Mouse (Mus musculus) heart, embryonic 10.5 days (tissue): Measurements from ENCODE around the gene Nfkb2. TPM values are rescaled to one million over a fixed set of nuclear protein-coding genes. Genes with fewer than 3 reads are reported as not detected.
A peak's percentile ranks its signal among the peaks of the same experiment; 100 is the strongest.

Source experiments
- DNase-seq: peaks from one replicate; pipeline ENCODE4 v3.0.0-alpha.2; 2017; ENCODE audit warnings: low spot score
- H3K27ac ChIP-seq: fragments of 300-500 bp; sonication (generic); 2 replicates; pipeline ENCODE4 v1.5.1; 2016; ENCODE audit warnings: mild to moderate bottlenecking
- H3K27me3 ChIP-seq: fragments of 300-500 bp; sonication (generic); 2 replicates; pipeline ENCODE4 v1.6.1; 2016; ENCODE audit warnings: mild to moderate bottlenecking; ENCODE audit not compliant: poor library complexity, insufficient read depth, severe bottlenecking
- H3K36me3 ChIP-seq: fragments of 300-500 bp; sonication (generic); 2 replicates; pipeline ENCODE4 v1.6.1; 2016; ENCODE audit warnings: mild to moderate bottlenecking, moderate library complexity
- H3K4me1 ChIP-seq: fragments of 300-500 bp; sonication (generic); 2 replicates; pipeline ENCODE4 v1.6.1; 2016; ENCODE audit warnings: mild to moderate bottlenecking
- H3K4me3 ChIP-seq: fragments of 300-500 bp; sonication (generic); 2 replicates; pipeline ENCODE4 v1.5.1; 2016; ENCODE audit warnings: mild to moderate bottlenecking, moderate library complexity
- H3K9me3 ChIP-seq: fragments of 300-500 bp; sonication (generic); 2 replicates; pipeline ENCODE4 v1.6.1; 2016; ENCODE audit warnings: mild to moderate bottlenecking, moderate library complexity
- whole genome bisulfite sequencing: fragments of 180-500 bp; shearing (Covaris S2); methylation state at CpG from one replicate; pipeline ENCODE4 v1.1.7; 2016; 5-methylcytosine and 5-hydroxymethylcytosine counted together
- polyA plus RNA-seq: library from polyadenylated mRNA; unstranded; fragments of >200 nt; fragmentation: Nextera tagmentation; extraction: Ambion mirVana; gene quantifications from 2 replicates; pipeline ENCODE4 v1.2.1, GENCODE M21; 2016

The Nfkb2 gene
- polyA plus RNA-seq, 1 experiment from 2014 or later = 5.9 TPM

DNA sequence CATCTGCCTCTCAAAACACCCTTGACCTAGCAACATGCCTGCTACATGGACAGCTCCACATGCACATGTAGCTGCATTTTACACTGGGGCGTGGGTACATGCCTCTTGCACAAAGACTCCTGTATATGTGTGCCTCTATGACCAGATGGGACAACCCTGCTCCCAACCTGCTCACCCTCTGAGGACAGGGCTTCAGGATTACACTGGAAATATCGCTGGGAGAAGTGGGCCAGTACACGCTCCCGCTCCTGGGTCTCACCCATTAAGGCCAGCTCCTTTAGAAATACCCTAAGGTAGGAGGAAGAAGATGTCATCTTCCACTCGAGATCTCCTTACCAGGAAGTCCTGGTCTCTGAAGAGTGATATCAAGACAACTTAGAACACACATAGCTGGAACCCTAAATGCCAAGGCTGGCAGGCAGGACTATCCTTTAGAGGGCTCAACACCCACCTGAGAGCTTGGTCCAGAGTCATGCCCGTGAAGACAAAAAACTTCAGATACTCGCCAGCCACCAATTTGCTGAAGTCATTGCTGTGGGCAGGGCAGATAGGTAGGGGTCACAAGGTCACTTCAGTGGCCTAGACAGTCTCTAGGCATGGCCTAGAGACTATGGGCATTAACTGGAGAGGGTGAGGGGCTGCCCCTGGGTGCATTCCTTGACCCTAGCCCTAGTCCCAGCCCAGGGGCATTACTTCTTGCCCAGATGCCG, 16.1 kb downstream of the Nfkb2 start:
- WGBS = 76% methylated on average over 8 of the region's 8 CpGs
- Histone ChIP-seq H3K4me1 (peaks cover 40% of the 10 kb centered on the region), H3K9me3 (no peaks in the 10 kb centered on the region), H3K27ac (no peak overlapping the region), H3K4me3 (no peak overlapping the region), H3K27me3 (peaks cover 100% of the 10 kb centered on the region), H3K36me3 (no peaks in the 10 kb centered on the region)
- no peak for DNase-seq

GRCm38 (mm10) chr19:46321101-46321943, 17.2 kb downstream of the Nfkb2 start:
- Histone ChIP-seq H3K4me1 (peaks cover 29% of the 10 kb centered on the region), H3K36me3 (no peaks in the 10 kb centered on the region), H3K27me3 (peaks cover 100% of the 10 kb centered on the region), H3K27ac (no peak overlapping the region), H3K9me3 (no peaks in the 10 kb centered on the region), H3K4me3 (no peak overlapping the region)
- WGBS = 33% methylated on average over 6 of the region's 6 CpGs
- no peak for DNase-seq

GRCm38 (mm10) chr19:46322144-46322995, 18.2 kb downstream of the Nfkb2 start:
- Histone ChIP-seq H3K4me1 (peaks cover 31% of the 10 kb centered on the region), H3K9me3 (no peaks in the 10 kb centered on the region), H3K36me3 (no peaks in the 10 kb centered on the region), H3K27me3 (peaks cover 100% of the 10 kb centered on the region), H3K4me3 (no peak overlapping the region), H3K27ac (no peak overlapping the region)
- DNase-seq = no peak
- 47% methylated on average over 11 of the region's 11 CpGs for WGBS

DNA sequence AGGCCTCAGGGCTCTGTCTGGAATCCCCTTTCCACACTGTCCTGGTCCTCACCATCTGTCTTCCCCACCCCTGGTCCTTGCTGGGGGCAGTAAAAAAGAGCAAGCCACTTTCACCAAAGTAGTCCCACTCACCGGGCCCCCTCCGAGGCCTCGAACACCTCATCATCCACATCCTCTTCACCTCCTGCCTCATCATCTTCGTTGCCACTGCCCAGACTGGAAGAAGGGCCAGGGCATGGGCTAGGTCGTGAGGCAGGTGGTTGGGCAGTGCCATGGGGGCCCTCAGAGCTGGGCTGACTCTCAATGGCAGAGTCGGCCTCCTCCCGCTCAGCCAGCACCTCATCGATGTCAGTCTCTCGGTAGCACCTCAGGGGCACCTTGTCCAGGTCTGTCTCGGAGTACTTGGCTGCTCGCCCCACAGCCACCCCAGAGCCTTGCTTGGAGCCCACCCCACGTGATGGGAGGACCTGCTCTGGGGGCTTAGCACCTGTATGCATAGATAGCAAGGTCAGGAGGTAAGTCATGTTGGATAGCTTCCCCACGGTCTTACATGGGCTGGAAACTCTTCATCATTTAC, 19.0 kb downstream of the Nfkb2 start:
- no peaks in the 10 kb centered on the region for H3K36me3 ChIP-seq
- no peak overlapping the region for H3K27ac ChIP-seq
- H3K27me3 ChIP-seq = peaks cover 95% of the 10 kb centered on the region
- H3K4me1 ChIP-seq = peaks cover 31% of the 10 kb centered on the region
- H3K4me3 ChIP-seq = no peak overlapping the region
- DNase-seq = no peak
- no peaks in the 10 kb centered on the region for H3K9me3 ChIP-seq
- 70% methylated on average over 13 of the region's 13 CpGs for WGBS

GRCm38 (mm10) chr19:46323716-46324115, 19.6 kb downstream of the Nfkb2 start:
- Histone ChIP-seq H3K4me3 (no peak overlapping the region), H3K27ac (no peak overlapping the region), H3K9me3 (no peaks in the 10 kb centered on the region), H3K27me3 (peaks cover 89% of the 10 kb centered on the region), H3K4me1 (peaks cover 32% of the 10 kb centered on the region), H3K36me3 (no peaks in the 10 kb centered on the region)
- WGBS = 80% methylated on average over 5 of the region's 5 CpGs
- DNase-seq = no peak

- H3K36me3 ChIP-seq = no peaks in the 10 kb centered on the region
- no peak for DNase-seq
- H3K27ac ChIP-seq = no peak overlapping the region
- H3K27me3 ChIP-seq = peaks cover 89% of the 10 kb centered on the region
- no peaks in the 10 kb centered on the region for H3K9me3 ChIP-seq
- WGBS = 57% methylated on average over 11 of the region's 11 CpGs
- H3K4me3 ChIP-seq = no peak overlapping the region
- peaks cover 32% of the 10 kb centered on the region for H3K4me1 ChIP-seq
Observed at GRCm38 (mm10) chr19:46324366-46324765, 20.2 kb downstream of the Nfkb2 start.

DNA sequence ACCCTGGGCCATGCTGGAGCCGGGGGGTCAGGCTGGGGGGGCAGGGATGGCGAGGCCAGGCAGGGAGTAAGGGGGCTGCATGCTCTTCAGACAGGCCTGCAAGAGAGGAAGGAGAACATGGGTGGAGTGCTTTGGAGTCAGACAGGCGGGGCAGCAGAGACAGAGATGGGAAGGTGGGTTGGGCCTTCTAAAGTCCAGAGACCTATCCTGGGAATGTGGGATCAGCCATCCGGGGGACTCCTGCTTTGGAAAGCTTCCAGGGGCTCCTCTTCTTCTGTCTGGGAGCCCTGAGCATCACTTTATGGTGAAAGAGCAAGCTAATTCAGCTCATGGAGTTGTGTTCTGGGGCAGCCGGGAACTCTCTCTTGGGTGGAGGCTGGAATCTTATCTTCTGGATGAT, 20.8 kb downstream of the Nfkb2 start:
- Histone ChIP-seq H3K9me3 (no peaks in the 10 kb centered on the region), H3K36me3 (no peaks in the 10 kb centered on the region), H3K27me3 (peaks cover 84% of the 10 kb centered on the region), H3K4me3 (no peak overlapping the region), H3K4me1 (peaks cover 36% of the 10 kb centered on the region), H3K27ac (no peak overlapping the region)
- DNase-seq = no peak
- WGBS = 58% methylated on average over 5 of the region's 5 CpGs

DNA sequence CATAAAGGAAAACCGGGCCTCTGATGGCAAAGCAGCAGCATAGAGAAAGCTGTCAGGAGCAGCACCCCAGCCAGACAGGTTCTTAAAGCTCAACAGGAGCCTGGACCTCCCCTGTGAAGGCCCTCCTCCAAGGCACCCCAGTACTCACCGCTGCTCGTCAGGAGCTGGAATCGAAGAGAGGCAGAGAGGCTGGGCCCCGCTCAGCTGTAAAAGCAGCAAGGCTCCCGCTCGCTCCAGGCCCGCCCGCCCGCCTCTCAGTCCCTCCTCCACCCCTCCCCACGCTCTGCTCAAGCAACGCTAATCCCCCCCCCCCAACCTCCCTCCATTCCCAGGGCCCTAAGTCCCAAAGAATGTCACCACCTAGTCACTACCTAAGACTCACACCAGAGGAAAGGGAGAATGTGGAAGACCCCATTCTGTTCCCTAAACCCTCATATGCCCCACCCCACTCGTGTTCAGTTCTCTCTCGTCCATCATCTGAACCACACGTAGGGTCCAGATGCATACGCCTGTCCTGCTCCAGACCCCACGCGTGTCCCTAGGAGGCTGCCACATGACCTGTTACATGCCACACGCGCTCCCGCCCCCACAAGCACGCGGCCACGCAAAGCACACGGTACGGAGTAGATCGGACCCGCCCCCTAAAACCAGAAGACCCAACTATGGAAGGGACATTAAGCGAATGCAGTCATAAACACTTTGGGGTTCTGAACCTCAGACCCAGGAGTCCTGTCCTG, 22.1 kb downstream of the Nfkb2 start:
- Histone ChIP-seq H3K36me3 (peaks cover 10% of the 10 kb centered on the region), H3K9me3 (no peaks in the 10 kb centered on the region), H3K4me1 (peaks cover 39% of the 10 kb centered on the region), H3K27me3 (peaks cover 71% of the 10 kb centered on the region), H3K4me3 (0 out of 2 replicates have a peak overlapping the region, but pooled peaks have one; percentile 42), H3K27ac (no peak overlapping the region)
- WGBS = 5% methylated on average over 29 of the region's 29 CpGs
- DNase-seq = no peak

DNA sequence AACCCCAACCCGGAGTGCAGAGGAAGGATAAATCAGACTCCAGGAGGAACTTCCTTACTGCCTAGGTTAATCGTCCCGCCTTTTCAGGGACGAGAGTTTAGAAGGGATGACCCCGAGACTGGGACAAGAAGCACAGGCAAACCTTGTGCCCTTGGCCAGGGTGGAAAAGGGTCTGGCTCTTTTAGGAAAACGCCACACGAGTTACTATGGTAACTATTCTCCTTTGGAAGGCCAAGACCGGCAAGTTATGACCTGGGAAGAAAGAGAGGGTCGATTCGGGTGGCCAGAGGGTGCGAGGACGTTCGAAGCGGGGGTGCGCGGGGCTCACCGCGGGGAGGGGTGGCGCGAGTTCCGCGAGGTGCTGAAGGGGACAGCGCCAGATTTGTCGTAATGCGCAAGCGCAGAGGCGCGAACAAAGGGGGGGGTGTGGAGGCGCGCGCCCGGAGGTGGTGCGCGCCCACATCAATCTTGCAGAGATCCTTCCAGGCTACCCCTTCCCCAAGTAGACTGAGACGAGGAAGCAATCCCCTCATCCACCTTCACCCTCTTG, 22.7 kb downstream of the Nfkb2 start, which contains the start of gene Psd:
Gene Psd (minus strand): TSS at position 401 of the 550 bp plus-strand sequence.
- H3K27me3 ChIP-seq = peaks cover 65% of the 10 kb centered on the region
- H3K4me1 ChIP-seq = peaks cover 35% of the 10 kb centered on the region
- no peak for DNase-seq
- H3K4me3 ChIP-seq = peak within 1 kb of the TSS; percentile 79
- peak within 1 kb of the TSS; percentile 82 for H3K27ac ChIP-seq
- H3K36me3 ChIP-seq = peaks cover 16% of the 10 kb centered on the region
- WGBS = under 1% methylated on average over 35 of the region's 35 CpGs
- no peaks in the 10 kb centered on the region for H3K9me3 ChIP-seq

- peak overlapping the region; percentile 82; the same call in 1 of the 2 replicates for H3K27ac ChIP-seq
- H3K27me3 ChIP-seq = peaks cover 57% of the 10 kb centered on the region
- H3K9me3 ChIP-seq = no peaks in the 10 kb centered on the region
- WGBS = 28% methylated on average over 14 of the region's 14 CpGs
- peak overlapping the region; percentile 79 for H3K4me3 ChIP-seq
- peaks cover 24% of the 10 kb centered on the region for H3K36me3 ChIP-seq
- peaks cover 35% of the 10 kb centered on the region for H3K4me1 ChIP-seq
- no peak for DNase-seq
Observed at GRCm38 (mm10) chr19:46327531-46328064, 23.5 kb downstream of the Nfkb2 start.
